Mouse (Mus musculus): ENCODE data around the gene B4galnt3. TPM values are rescaled to one million over a fixed set of nuclear protein-coding genes. Genes with fewer than 3 reads are reported as not detected.
A peak's percentile ranks its signal among the peaks of the same experiment; 100 is the strongest.

The B4galnt3 gene
- polyA plus RNA-seq, 1 experiment: 15.7 TPM

DNA sequence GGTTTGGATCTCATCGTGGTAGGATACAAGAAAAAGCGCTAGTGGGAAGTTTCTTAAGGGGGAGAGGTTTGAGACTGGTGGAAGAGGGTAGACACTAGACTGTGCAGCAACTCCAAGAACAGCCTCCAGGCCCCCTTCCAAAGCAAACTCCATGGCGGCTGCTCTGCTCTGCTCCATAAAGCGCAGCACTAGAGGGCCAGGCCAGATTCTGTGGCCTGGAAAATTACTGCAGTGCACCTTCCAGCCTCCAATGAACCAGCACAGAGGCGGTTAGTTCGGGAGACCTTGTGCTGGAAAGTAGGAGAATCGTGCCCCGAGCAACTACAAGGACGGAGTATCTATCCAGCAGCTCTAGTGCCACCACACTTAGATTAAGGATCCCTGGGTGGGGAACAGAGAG lies 7.1 kb downstream of the B4galnt3 start:
- TF ChIP-seq POLR2A (IDR thresholded peaks at IDR 0.05; ENCODE audit: insufficient read depth, low read length) (no peak), EP300 (IDR thresholded peaks at IDR 0.05; ENCODE audit: insufficient read depth, low read depth, low read length) (no peak), CTCF (IDR thresholded peaks at IDR 0.05; ENCODE audit: low read depth, low read length) (no peak)
- no peaks in the 10 kb centered on the region for H3K27me3 ChIP-seq (ENCODE audit: control insufficient read depth, insufficient read depth, low read length, poor library complexity, severe bottlenecking)
- peaks cover 2% of the 10 kb centered on the region for H3K4me1 ChIP-seq (ENCODE audit: control insufficient read depth, insufficient read depth, low read length)
- H3K9ac ChIP-seq (ENCODE audit: low read depth, poor library complexity, severe bottlenecking): no peak overlapping the region
- H3K4me3 ChIP-seq (ENCODE audit: low read depth, low read length): no peak overlapping the region
- no peak overlapping the region for H3K27ac ChIP-seq (ENCODE audit: insufficient read depth, low read length)
- no peaks in the 10 kb centered on the region for H3K36me3 ChIP-seq (ENCODE audit: control insufficient read depth, insufficient read depth, low read length, poor library complexity, severe bottlenecking)
- H3K9me3 ChIP-seq (replicated peaks; ENCODE audit: control insufficient read depth, insufficient read depth, low read length, poor library complexity, severe bottlenecking): no peaks in the 10 kb centered on the region

DNA sequence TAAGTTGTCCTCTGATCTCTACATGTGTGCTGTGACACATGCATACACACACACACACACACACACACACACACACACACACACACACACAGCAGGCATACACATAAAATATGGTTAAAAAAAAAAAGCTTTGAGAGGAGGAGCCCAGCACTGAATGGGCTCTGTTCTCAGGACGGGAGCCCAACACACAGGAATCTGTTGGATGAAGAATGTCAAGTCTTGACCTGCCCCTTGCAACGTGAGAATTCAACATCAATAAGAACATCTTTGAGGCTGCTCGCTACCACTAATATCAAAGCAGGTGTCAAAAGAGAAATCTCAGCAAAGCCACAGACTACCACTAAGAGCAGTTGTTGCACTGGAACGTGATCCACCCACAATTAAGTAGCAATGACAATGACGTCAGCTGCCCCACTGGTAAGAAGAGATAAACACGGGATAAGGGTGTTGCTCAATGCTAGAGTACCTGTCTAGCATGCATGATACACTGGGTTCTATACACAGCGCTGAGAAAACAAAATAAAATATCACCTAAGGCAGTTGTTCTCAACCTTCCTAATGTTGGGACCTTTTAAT lies 17.4 kb downstream of the B4galnt3 start:
- H3K27ac ChIP-seq (ENCODE audit: insufficient read depth, low read length): no peak overlapping the region
- H3K9me3 ChIP-seq (replicated peaks; ENCODE audit: control insufficient read depth, insufficient read depth, low read length, poor library complexity, severe bottlenecking): no peaks in the 10 kb centered on the region
- H3K36me3 ChIP-seq (ENCODE audit: control insufficient read depth, insufficient read depth, low read length, poor library complexity, severe bottlenecking): no peaks in the 10 kb centered on the region
- no peaks in the 10 kb centered on the region for H3K27me3 ChIP-seq (ENCODE audit: control insufficient read depth, insufficient read depth, low read length, poor library complexity, severe bottlenecking)
- no peak overlapping the region for H3K9ac ChIP-seq (ENCODE audit: low read depth, poor library complexity, severe bottlenecking)
- no peak overlapping the region for H3K4me3 ChIP-seq (ENCODE audit: low read depth, low read length)
- peaks cover 6% of the 10 kb centered on the region for H3K4me1 ChIP-seq (ENCODE audit: control insufficient read depth, insufficient read depth, low read length)
- TF ChIP-seq CTCF (IDR thresholded peaks at IDR 0.05; ENCODE audit: low read depth, low read length) (no peak), POLR2A (IDR thresholded peaks at IDR 0.05; ENCODE audit: insufficient read depth, low read length) (no peak), EP300 (IDR thresholded peaks at IDR 0.05; ENCODE audit: insufficient read depth, low read depth, low read length) (no peak)

DNA sequence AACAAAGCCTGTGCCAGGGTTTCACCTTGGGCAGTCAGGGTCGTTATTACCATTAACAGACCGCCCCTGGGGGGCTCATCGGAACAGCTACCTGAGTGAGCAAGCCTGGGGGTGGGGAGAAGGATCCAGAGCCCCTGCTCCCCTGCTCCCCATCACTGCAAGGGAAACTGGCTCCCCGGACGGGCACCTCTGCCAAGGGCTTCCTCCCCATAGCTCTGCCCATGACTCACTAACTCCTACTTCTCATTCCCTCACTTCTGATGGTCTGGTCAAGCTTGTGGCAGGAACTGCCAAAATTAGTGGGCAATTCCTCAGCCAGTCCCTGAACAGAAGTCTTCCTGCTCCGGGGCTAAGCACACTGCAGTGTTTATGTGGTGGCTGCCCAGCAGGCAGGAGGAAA lies 19.1 kb downstream of the B4galnt3 start:
- TF ChIP-seq POLR2A (IDR thresholded peaks at IDR 0.05; ENCODE audit: insufficient read depth, low read length) (no peak), CTCF (IDR thresholded peaks at IDR 0.05; ENCODE audit: low read depth, low read length) (no peak), EP300 (IDR thresholded peaks at IDR 0.05; ENCODE audit: insufficient read depth, low read depth, low read length) (no peak)
- no peak overlapping the region for H3K4me3 ChIP-seq (ENCODE audit: low read depth, low read length)
- peak overlapping the region; percentile 59 for H3K27ac ChIP-seq (ENCODE audit: insufficient read depth, low read length)
- H3K36me3 ChIP-seq (ENCODE audit: control insufficient read depth, insufficient read depth, low read length, poor library complexity, severe bottlenecking): no peaks in the 10 kb centered on the region
- H3K4me1 ChIP-seq (ENCODE audit: control insufficient read depth, insufficient read depth, low read length): peaks cover 5% of the 10 kb centered on the region
- no peaks in the 10 kb centered on the region for H3K9me3 ChIP-seq (replicated peaks; ENCODE audit: control insufficient read depth, insufficient read depth, low read length, poor library complexity, severe bottlenecking)
- H3K9ac ChIP-seq (ENCODE audit: low read depth, poor library complexity, severe bottlenecking): no peak overlapping the region
- H3K27me3 ChIP-seq (ENCODE audit: control insufficient read depth, insufficient read depth, low read length, poor library complexity, severe bottlenecking): no peaks in the 10 kb centered on the region

DNA sequence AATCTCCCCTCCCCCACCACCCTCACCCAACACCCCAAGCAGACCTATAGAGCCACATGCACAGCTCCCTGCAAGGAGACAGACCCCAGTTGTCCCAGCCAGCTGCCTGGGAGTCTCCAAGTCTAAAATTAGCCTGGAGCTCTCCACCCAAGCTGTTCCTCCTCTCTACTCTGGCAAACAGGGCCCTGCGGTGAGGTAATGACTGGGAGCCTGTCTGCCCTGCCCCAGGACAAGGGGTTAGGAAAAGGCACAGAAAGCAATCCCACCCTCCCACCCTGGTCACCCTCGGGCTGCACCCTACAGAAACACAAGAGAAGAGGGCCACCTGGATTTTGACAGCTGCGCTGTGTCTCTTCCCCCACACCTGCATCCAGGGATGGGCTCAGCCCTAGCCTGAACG lies 19.5 kb downstream of the B4galnt3 start:
- peak overlapping the region; percentile 59; the same call in 1 of the 2 replicates for H3K27ac ChIP-seq (ENCODE audit: insufficient read depth, low read length)
- TF ChIP-seq EP300 (IDR thresholded peaks at IDR 0.05; ENCODE audit: insufficient read depth, low read depth, low read length) (peak; percentile 43; the same call in 1 of the 2 replicates), CTCF (IDR thresholded peaks at IDR 0.05; ENCODE audit: low read depth, low read length) (no peak), POLR2A (IDR thresholded peaks at IDR 0.05; ENCODE audit: insufficient read depth, low read length) (no peak)
- H3K4me1 ChIP-seq (ENCODE audit: control insufficient read depth, insufficient read depth, low read length): peaks cover 4% of the 10 kb centered on the region
- no peaks in the 10 kb centered on the region for H3K9me3 ChIP-seq (replicated peaks; ENCODE audit: control insufficient read depth, insufficient read depth, low read length, poor library complexity, severe bottlenecking)
- H3K9ac ChIP-seq (ENCODE audit: low read depth, poor library complexity, severe bottlenecking): no peak overlapping the region
- no peaks in the 10 kb centered on the region for H3K36me3 ChIP-seq (ENCODE audit: control insufficient read depth, insufficient read depth, low read length, poor library complexity, severe bottlenecking)
- H3K27me3 ChIP-seq (ENCODE audit: control insufficient read depth, insufficient read depth, low read length, poor library complexity, severe bottlenecking): no peaks in the 10 kb centered on the region
- no peak overlapping the region for H3K4me3 ChIP-seq (ENCODE audit: low read depth, low read length)

DNA sequence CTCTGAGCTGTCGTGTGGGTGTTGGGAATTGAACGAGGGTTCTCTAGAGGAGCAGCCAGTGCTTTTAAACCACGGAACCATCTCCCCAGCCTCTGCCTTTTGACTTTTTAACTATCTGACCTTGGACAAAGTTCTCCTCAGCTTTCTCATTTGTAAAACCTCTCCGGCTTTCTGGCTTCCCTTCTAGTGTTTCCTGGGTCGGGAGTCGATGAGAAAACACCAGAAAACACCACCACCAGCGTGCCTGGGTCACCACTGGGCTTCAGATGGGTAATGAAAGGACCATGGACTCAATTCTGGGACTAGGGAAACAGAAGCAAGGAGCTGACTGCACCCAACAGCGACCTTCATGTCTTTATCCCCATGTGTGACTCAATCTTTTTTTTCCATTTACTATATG lies 20.2 kb downstream of the B4galnt3 start:
- no peak overlapping the region for H3K9ac ChIP-seq (ENCODE audit: low read depth, poor library complexity, severe bottlenecking)
- no peaks in the 10 kb centered on the region for H3K27me3 ChIP-seq (ENCODE audit: control insufficient read depth, insufficient read depth, low read length, poor library complexity, severe bottlenecking)
- no peak overlapping the region for H3K4me3 ChIP-seq (ENCODE audit: low read depth, low read length)
- H3K9me3 ChIP-seq (replicated peaks; ENCODE audit: control insufficient read depth, insufficient read depth, low read length, poor library complexity, severe bottlenecking): no peaks in the 10 kb centered on the region
- TF ChIP-seq POLR2A (IDR thresholded peaks at IDR 0.05; ENCODE audit: insufficient read depth, low read length) (no peak), CTCF (IDR thresholded peaks at IDR 0.05; ENCODE audit: low read depth, low read length) (no peak), EP300 (IDR thresholded peaks at IDR 0.05; ENCODE audit: insufficient read depth, low read depth, low read length) (no peak)
- H3K4me1 ChIP-seq (ENCODE audit: control insufficient read depth, insufficient read depth, low read length): peaks cover 4% of the 10 kb centered on the region
- no peaks in the 10 kb centered on the region for H3K36me3 ChIP-seq (ENCODE audit: control insufficient read depth, insufficient read depth, low read length, poor library complexity, severe bottlenecking)
- H3K27ac ChIP-seq (ENCODE audit: insufficient read depth, low read length): peak overlapping the region; percentile 81

DNA sequence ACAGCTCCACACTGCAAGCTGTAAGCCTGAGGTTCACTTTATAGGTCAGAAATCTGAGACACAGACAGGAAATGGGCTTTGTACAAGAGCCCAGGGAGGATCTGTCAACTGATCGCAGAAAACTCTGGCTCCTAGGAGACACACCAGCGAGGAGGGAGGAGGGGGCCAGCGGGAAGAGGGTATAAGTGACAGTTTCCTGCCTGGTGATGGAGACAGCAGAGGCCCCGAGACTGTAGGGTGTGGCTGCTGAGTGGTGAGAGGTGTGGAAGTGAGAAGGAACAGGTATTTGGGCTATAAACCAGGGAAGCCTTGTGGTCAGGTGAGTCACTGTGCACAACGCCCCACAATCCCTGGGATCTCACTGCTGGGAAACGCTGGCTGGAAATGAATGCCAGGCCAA lies 30.2 kb downstream of the B4galnt3 start:
- Histone ChIP-seq H3K4me1 (ENCODE audit: control insufficient read depth, insufficient read depth, low read length) (peaks cover 10% of the 10 kb centered on the region), H3K9ac (ENCODE audit: low read depth, poor library complexity, severe bottlenecking) (no peak overlapping the region), H3K4me3 (ENCODE audit: low read depth, low read length) (no peak overlapping the region), H3K9me3 (replicated peaks; ENCODE audit: control insufficient read depth, insufficient read depth, low read length, poor library complexity, severe bottlenecking) (no peaks in the 10 kb centered on the region), H3K36me3 (ENCODE audit: control insufficient read depth, insufficient read depth, low read length, poor library complexity, severe bottlenecking) (no peaks in the 10 kb centered on the region), H3K27ac (ENCODE audit: insufficient read depth, low read length) (no peak overlapping the region), H3K27me3 (ENCODE audit: control insufficient read depth, insufficient read depth, low read length, poor library complexity, severe bottlenecking) (no peaks in the 10 kb centered on the region)
- TF ChIP-seq EP300 (IDR thresholded peaks at IDR 0.05; ENCODE audit: insufficient read depth, low read depth, low read length) (no peak), CTCF (IDR thresholded peaks at IDR 0.05; ENCODE audit: low read depth, low read length) (no peak), POLR2A (IDR thresholded peaks at IDR 0.05; ENCODE audit: insufficient read depth, low read length) (no peak)

All from ES-Bruce4 (cell line).